Mouse (Mus musculus) ES-Bruce4 (cell line): Measurements from ENCODE around the gene Nptx1.

Experiments
- CTCF ChIP-seq: IDR thresholded peaks from one replicate; pipeline ENCODE4 v1.8.1; 2011; ENCODE audit warnings: low read depth, low read length
- POLR2A ChIP-seq: IDR thresholded peaks from one replicate; pipeline ENCODE4 v1.8.1; 2011; ENCODE audit warnings: low read length; ENCODE audit not compliant: insufficient read depth

GRCm38 (mm10) chr11:119491690-119492087, 55.9 kb downstream of the Nptx1 start:
- TF ChIP-seq CTCF (no peak), POLR2A (no peak)
